Mouse (Mus musculus) liver, embryonic 12.5 days (tissue): ENCODE measurements around the gene Ugdh. TPM values are rescaled to one million over a fixed set of nuclear protein-coding genes. Genes with fewer than 3 reads are reported as not detected.

ENCODE experiments used
- ATAC-seq: fragments of 200-750 bp; cut with Nextera tagmentation; 2 replicates; pipeline ENCODE4 v1.8.0; 2017; ENCODE audit warnings: moderate number of reproducible peaks, mild to moderate bottlenecking, moderate library complexity
- H3K27ac ChIP-seq: fragments of 300-500 bp; sonication (generic); 2 replicates; pipeline ENCODE4 v1.5.1; 2016; ENCODE audit warnings: mild to moderate bottlenecking
- H3K27me3 ChIP-seq: fragments of 300-500 bp; sonication (generic); replicated peaks from 2 replicates; pipeline ENCODE4 v1.6.1; 2016; ENCODE audit warnings: mild to moderate bottlenecking, moderate library complexity
- H3K36me3 ChIP-seq: fragments of 300-500 bp; sonication (generic); 2 replicates; pipeline ENCODE4 v1.6.1; 2016; ENCODE audit warnings: mild to moderate bottlenecking, moderate library complexity
- H3K4me1 ChIP-seq: fragments of 300-500 bp; sonication (generic); 2 replicates; pipeline ENCODE4 v1.6.1; 2016
- H3K4me2 ChIP-seq: fragments of 300-500 bp; sonication (generic); 2 replicates; pipeline ENCODE4 v1.6.1; 2016; ENCODE audit warnings: mild to moderate bottlenecking, moderate library complexity
- H3K4me3 ChIP-seq: fragments of 300-500 bp; sonication (generic); 2 replicates; pipeline ENCODE4 v1.5.1; 2016; ENCODE audit warnings: mild to moderate bottlenecking, moderate library complexity
- H3K9ac ChIP-seq: fragments of 300-500 bp; sonication (generic); 2 replicates; pipeline ENCODE4 v1.6.1; 2016; ENCODE audit warnings: mild to moderate bottlenecking, moderate library complexity
- H3K9me3 ChIP-seq: fragments of 300-500 bp; sonication (generic); replicated peaks from 2 replicates; pipeline ENCODE4 v1.6.1; 2016; ENCODE audit warnings: mild to moderate bottlenecking, moderate library complexity
- WGBS: fragments of 180-500 bp; shearing (Covaris S2); methylation state at CpG from one replicate; pipeline ENCODE4 v1.1.7; 2016; ENCODE audit not compliant: insufficient replicate concordance; 5-methylcytosine and 5-hydroxymethylcytosine counted together
- polyA plus RNA-seq: library from polyadenylated mRNA; unstranded; fragments of >200 nt; fragmentation: Nextera tagmentation; extraction: Ambion mirVana; gene quantifications from 2 replicates; pipeline ENCODE4 v1.2.1, GENCODE M21; 2016

The Ugdh gene
- polyA plus RNA-seq, 1 experiment from 2014 or later, result 24.1 TPM

DNA sequence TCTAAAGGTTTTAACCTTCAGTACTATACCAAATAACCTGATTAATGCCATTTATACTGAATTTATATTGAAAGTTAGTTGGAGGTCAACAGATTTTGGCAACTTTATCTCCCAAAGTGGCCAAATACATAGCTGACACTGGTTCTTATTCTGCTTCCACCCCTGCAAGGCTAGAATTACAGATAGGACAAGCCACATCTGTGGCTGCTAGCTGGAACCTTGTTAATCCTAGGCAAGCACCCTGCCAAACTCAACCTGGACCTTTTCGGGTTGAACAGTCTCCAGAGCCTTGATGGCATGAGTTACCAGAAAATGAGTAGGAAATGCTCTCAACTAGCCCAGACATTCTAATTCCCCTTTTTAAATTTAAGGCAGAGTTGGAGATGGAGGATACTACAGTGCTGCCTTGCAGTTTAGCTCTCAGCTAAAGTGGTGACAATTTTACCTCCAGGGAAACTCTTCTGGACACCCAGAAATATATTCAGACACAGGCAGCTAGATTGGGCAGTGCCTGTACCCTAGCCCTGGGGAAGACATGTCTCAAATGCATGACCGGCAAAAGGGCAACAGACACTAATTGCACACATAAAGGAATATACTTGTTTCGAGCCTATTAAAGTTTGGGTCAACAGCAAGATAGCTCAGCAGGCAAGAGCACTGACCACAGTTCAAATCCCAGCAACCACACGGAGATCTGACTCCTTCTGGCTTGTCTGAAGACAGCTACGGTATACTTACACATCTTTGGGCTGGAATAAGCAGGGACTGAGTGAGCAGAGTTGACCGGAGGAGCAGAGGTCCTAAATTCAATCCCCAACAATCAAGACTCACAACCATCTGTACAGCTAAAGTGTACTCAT lies 48.5 kb downstream of the Ugdh start:
- Histone ChIP-seq H3K9me3 (no peaks in the 10 kb centered on the region), H3K4me3 (no peak overlapping the region), H3K9ac (peak overlapping the region; percentile 24; the same call in 1 of the 2 replicates), H3K36me3 (peaks cover 39% of the 10 kb centered on the region), H3K27ac (peak overlapping the region; percentile 51; the same call in 1 of the 2 replicates), H3K4me2 (no peak overlapping the region), H3K27me3 (no peaks in the 10 kb centered on the region), H3K4me1 (peaks cover 32% of the 10 kb centered on the region)
- 65% methylated on average over 6 of the region's 6 CpGs for WGBS
- ATAC-seq, result no peak

GRCm38 (mm10) chr5:65385704-65386103 lies 50.0 kb downstream of the Ugdh start:
- H3K4me3 ChIP-seq, result no peak overlapping the region
- H3K27ac ChIP-seq, result no peak overlapping the region
- no peaks in the 10 kb centered on the region for H3K9me3 ChIP-seq
- no peak for ATAC-seq
- H3K36me3 ChIP-seq, result peaks cover 39% of the 10 kb centered on the region
- H3K9ac ChIP-seq, result no peak overlapping the region
- H3K27me3 ChIP-seq, result no peaks in the 10 kb centered on the region
- peaks cover 29% of the 10 kb centered on the region for H3K4me1 ChIP-seq
- no peak overlapping the region for H3K4me2 ChIP-seq
- WGBS, result 54% methylated on average over 2 of the region's 2 CpGs

DNA sequence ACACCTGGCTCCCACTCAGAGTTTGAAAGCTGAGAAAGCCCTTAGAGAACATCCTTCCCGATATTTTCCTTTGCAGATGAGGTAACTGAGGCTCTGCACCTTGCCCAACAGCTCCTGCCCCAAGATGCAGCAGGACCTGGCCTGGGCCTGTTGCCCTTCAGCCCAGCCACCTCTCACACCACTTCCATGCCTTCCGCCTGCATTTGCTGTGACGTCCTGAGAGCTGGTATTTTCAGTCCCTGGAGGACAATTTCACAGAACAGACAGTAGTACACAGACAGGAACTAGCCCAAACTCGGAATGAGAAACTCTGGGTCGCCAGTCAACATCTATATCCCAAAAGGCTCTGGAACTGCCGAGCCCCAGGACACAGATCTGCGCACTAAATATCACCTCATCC lies 61.0 kb downstream of the Ugdh start:
- ATAC-seq, result no peak
- Histone ChIP-seq H3K4me2 (no peak overlapping the region), H3K36me3 (no peaks in the 10 kb centered on the region), H3K9ac (no peak overlapping the region), H3K4me1 (peaks cover 14% of the 10 kb centered on the region), H3K27me3 (0 out of 2 replicates have a peak, but pooled peaks cover 3% of the 10 kb centered on the region), H3K9me3 (no peaks in the 10 kb centered on the region), H3K4me3 (no peak overlapping the region), H3K27ac (no peak overlapping the region)
- WGBS, result 66% methylated on average over 7 of the region's 7 CpGs

DNA sequence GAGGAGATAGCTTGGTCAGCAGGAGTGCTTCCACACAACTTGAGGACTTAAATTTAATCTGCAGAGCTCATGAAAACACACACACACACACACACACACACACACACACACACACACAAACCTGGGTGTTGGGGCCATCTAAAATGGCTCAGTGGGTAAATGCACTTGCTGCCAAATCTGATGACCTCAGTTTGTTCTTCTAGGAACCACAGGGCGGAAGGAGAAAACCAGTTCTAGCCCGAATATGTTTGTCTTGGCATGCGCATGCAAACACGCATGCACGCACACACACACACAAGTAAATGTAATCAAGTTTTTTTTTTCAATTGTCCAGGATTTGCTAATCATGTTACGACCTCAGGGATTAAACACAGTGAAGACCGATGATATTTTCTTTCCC lies 64.2 kb downstream of the Ugdh start:
- peaks cover 17% of the 10 kb centered on the region for H3K4me1 ChIP-seq
- no peak for ATAC-seq
- no peaks in the 10 kb centered on the region for H3K36me3 ChIP-seq
- no peak overlapping the region for H3K27ac ChIP-seq
- H3K9me3 ChIP-seq, result no peaks in the 10 kb centered on the region
- no peak overlapping the region for H3K4me2 ChIP-seq
- no peak overlapping the region for H3K4me3 ChIP-seq
- no peak overlapping the region for H3K9ac ChIP-seq
- 84% methylated on average over 7 of the region's 7 CpGs for WGBS
- H3K27me3 ChIP-seq, result peaks cover 10% of the 10 kb centered on the region; the same call in 1 of the 2 replicates

DNA sequence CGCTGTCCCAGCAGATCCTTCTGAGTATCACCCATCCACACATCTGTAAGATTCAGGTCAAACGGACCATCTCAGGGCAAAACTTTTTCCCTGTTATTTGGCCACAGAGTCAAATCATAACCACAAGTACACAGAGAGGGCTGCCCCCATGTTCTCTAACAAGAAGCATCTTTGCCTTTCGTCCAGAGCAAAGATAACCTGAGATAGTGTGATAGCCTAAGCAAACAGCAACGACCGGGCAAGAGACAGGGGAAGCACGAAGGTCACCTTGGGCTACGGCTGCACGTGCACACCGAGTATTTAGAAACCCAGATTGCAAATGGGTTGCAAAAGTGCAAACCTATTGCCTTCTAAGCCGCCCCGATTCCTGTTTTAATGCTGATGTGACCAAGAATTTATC lies 67.9 kb downstream of the Ugdh start:
- Histone ChIP-seq H3K36me3 (no peaks in the 10 kb centered on the region), H3K9ac (no peak overlapping the region), H3K9me3 (no peaks in the 10 kb centered on the region), H3K4me1 (peaks cover 3% of the 10 kb centered on the region), H3K27ac (no peak overlapping the region), H3K4me2 (peak overlapping the region; percentile 1; the same call in 1 of the 2 replicates), H3K4me3 (no peak overlapping the region), H3K27me3 (peaks cover 28% of the 10 kb centered on the region; the same call in 1 of the 2 replicates)
- WGBS, result 66% methylated on average over 11 of the region's 11 CpGs
- ATAC-seq, result peak; percentile 47

Other genes starting within 250 kb of the Ugdh start
- gene Wdr19, start 236.3 kb downstream of the Ugdh start, polyA plus RNA-seq, result 1.3 and 2.0 TPM in 2 replicates
- 58.1 and 59.3 TPM in 2 replicates for gene Rfc1, start 100.3 kb downstream of the Ugdh start, polyA plus RNA-seq
- 9.9 and 10.0 TPM in 2 replicates for gene Klb, start 87.6 kb downstream of the Ugdh start, polyA plus RNA-seq
- gene Rpl9, start 44.5 kb downstream of the Ugdh start, polyA plus RNA-seq, result 867 and 884 TPM in 2 replicates
- gene Lias, start 44.5 kb downstream of the Ugdh start, polyA plus RNA-seq, result 51.7 and 54.8 TPM in 2 replicates
- not detected in 2 replicates for gene Gm43552, start 56.9 kb upstream of the Ugdh start, polyA plus RNA-seq
- gene Smim14, start 101.2 kb upstream of the Ugdh start, polyA plus RNA-seq, result 45.5 and 47.4 TPM in 2 replicates
- gene Ube2k, start 101.3 kb upstream of the Ugdh start, polyA plus RNA-seq, result 136 and 137 TPM in 2 replicates